Mouse (Mus musculus) neural tube, embryonic 14.5 days (tissue): ENCODE results near the gene Cdc34b. TPM values are rescaled to one million over a fixed set of nuclear protein-coding genes. Genes with fewer than 3 reads are reported as not detected.
"Not testable (repeated sequence)": the region's sequence is repeated elsewhere in the genome, so short reads cannot be mapped to it uniquely, and the experiment has no call there.

Source experiments
- ATAC-seq: fragments of 200-750 bp; cut with Nextera tagmentation; 2 replicates; pipeline ENCODE4 v1.8.0; 2017; ENCODE audit warnings: low read depth, mild to moderate bottlenecking, moderate TSS enrichment, moderate library complexity
- H3K27ac ChIP-seq: fragments of 300-500 bp; sonication (generic); 2 replicates; pipeline ENCODE4 v1.5.1; 2014; ENCODE audit warnings: low read depth, mild to moderate bottlenecking, control low read depth, low read length, moderate library complexity, mixed read lengths
- H3K27me3 ChIP-seq: fragments of 300-500 bp; sonication (generic); 2 replicates; pipeline ENCODE4 v1.6.1; 2014; ENCODE audit warnings: low read length; ENCODE audit not compliant: control insufficient read depth, insufficient read depth
- H3K36me3 ChIP-seq: fragments of 300-500 bp; sonication (generic); 2 replicates; pipeline ENCODE4 v1.6.1; 2014; ENCODE audit warnings: low read length, mixed read lengths; ENCODE audit not compliant: control insufficient read depth, insufficient read depth
- H3K4me1 ChIP-seq: fragments of 300-500 bp; sonication (generic); 2 replicates; pipeline ENCODE4 v1.6.1; 2014; ENCODE audit warnings: low read length; ENCODE audit not compliant: control insufficient read depth, insufficient read depth
- H3K4me2 ChIP-seq: fragments of 300-500 bp; sonication (generic); 2 replicates; pipeline ENCODE4 v1.6.1; 2014; ENCODE audit warnings: mild to moderate bottlenecking, low read depth, low read length, control low read depth
- H3K4me3 ChIP-seq: fragments of 300-500 bp; sonication (generic); 2 replicates; pipeline ENCODE4 v1.5.1; 2014; ENCODE audit warnings: low read depth, low read length, control low read depth, mixed read lengths
- H3K9ac ChIP-seq: fragments of 300-500 bp; sonication (generic); replicated peaks from 2 replicates; pipeline ENCODE4 v1.6.1; 2014; ENCODE audit warnings: low read depth, mild to moderate bottlenecking, control low read depth, low read length, mixed read lengths
- H3K9me3 ChIP-seq: fragments of 300-500 bp; sonication (generic); 2 replicates; pipeline ENCODE4 v1.6.1; 2016; ENCODE audit warnings: low read length; ENCODE audit not compliant: control insufficient read depth
- WGBS: fragments of 180-500 bp; shearing (Covaris S2); extraction: QIAGEN DNeasy Blood & Tissue Kit; methylation state at CpG from one replicate; pipeline ENCODE4 v1.1.7; 2014; 5-methylcytosine and 5-hydroxymethylcytosine counted together
- polyA plus RNA-seq: library from polyadenylated mRNA; unstranded; fragments of >200 nt; fragmentation: Nextera tagmentation; extraction: Ambion mirVana; gene quantifications from 2 replicates; pipeline ENCODE4 v1.2.1, GENCODE M21; 2014

Cdc34b gene
- not detected in 2 replicates for polyA plus RNA-seq

GRCm38 (mm10) chr11:94741732-94742272 is at the start of gene Cdc34b:
Gene Cdc34b (plus strand): TSS chr11:94741782.
- 80% methylated on average over 27 of the region's 29 CpGs for WGBS
- ATAC-seq, result no peak
- no peaks in the 10 kb centered on the region for H3K9me3 ChIP-seq
- no peaks in the 10 kb centered on the region for H3K4me1 ChIP-seq
- H3K27ac ChIP-seq, result no peak within 1 kb of the TSS
- no peak within 1 kb of the TSS for H3K4me2 ChIP-seq
- H3K36me3 ChIP-seq, result no peaks in the 10 kb centered on the region
- H3K27me3 ChIP-seq, result no peaks in the 10 kb centered on the region
- no peak within 1 kb of the TSS for H3K9ac ChIP-seq
- no peak within 1 kb of the TSS for H3K4me3 ChIP-seq

GRCm38 (mm10) chr11:94692502-94692901 is 49.1 kb upstream of the Cdc34b start:
- not testable (repeated sequence) for H3K4me2 ChIP-seq, H3K36me3 ChIP-seq, H3K9me3 ChIP-seq, H3K4me1 ChIP-seq, H3K27me3 ChIP-seq, H3K4me3 ChIP-seq, H3K27ac ChIP-seq, ATAC-seq, H3K9ac ChIP-seq

GRCm38 (mm10) chr11:94695508-94695907 is 46.1 kb upstream of the Cdc34b start:
- H3K27me3 ChIP-seq, result no peaks in the 10 kb centered on the region
- H3K36me3 ChIP-seq, result no peaks in the 10 kb centered on the region
- no peak overlapping the region for H3K27ac ChIP-seq
- no peaks in the 10 kb centered on the region for H3K4me1 ChIP-seq
- no peaks in the 10 kb centered on the region for H3K9me3 ChIP-seq
- WGBS, result 87% methylated on average over 6 of the region's 6 CpGs
- H3K4me2 ChIP-seq, result no peak overlapping the region
- H3K4me3 ChIP-seq, result no peak overlapping the region
- ATAC-seq, result no peak
- H3K9ac ChIP-seq, result no peak overlapping the region

GRCm38 (mm10) chr11:94697140-94697539 is 44.4 kb upstream of the Cdc34b start:
- no peak for ATAC-seq
- WGBS, result 91% methylated on average over 2 of the region's 2 CpGs

GRCm38 (mm10) chr11:94697703-94698464 is 43.7 kb upstream of the Cdc34b start:
- Histone ChIP-seq H3K9ac (no peak overlapping the region), H3K4me1 (0 out of 2 replicates have a peak, but pooled peaks cover 4% of the 10 kb centered on the region), H3K4me2 (no peak overlapping the region), H3K27me3 (no peaks in the 10 kb centered on the region), H3K9me3 (no peaks in the 10 kb centered on the region), H3K27ac (no peak overlapping the region), H3K36me3 (no peaks in the 10 kb centered on the region), H3K4me3 (no peak overlapping the region)
- no peak for ATAC-seq
- 50% methylated on average over 13 of the region's 13 CpGs for WGBS

More at GRCm38 (mm10) chr11:94697140-94697539, 44.4 kb upstream of the Cdc34b start:
- H3K27me3 ChIP-seq, result no peaks in the 10 kb centered on the region
- no peaks in the 10 kb centered on the region for H3K36me3 ChIP-seq
- 0 out of 2 replicates have a peak, but pooled peaks cover 4% of the 10 kb centered on the region for H3K4me1 ChIP-seq
- H3K4me3 ChIP-seq, result no peak overlapping the region
- H3K4me2 ChIP-seq, result no peak overlapping the region
- no peaks in the 10 kb centered on the region for H3K9me3 ChIP-seq
- H3K27ac ChIP-seq, result no peak overlapping the region
- no peak overlapping the region for H3K9ac ChIP-seq

- no peak overlapping the region for H3K9ac ChIP-seq
- 100% methylated on average over 3 of the region's 3 CpGs for whole genome bisulfite sequencing
- H3K36me3 ChIP-seq, result no peaks in the 10 kb centered on the region
- H3K4me1 ChIP-seq, result 0 out of 2 replicates have a peak, but pooled peaks cover 4% of the 10 kb centered on the region
- H3K9me3 ChIP-seq, result no peaks in the 10 kb centered on the region
- H3K27ac ChIP-seq, result no peak overlapping the region
- no peak for ATAC-seq
- H3K27me3 ChIP-seq, result no peaks in the 10 kb centered on the region
- no peak overlapping the region for H3K4me3 ChIP-seq
- H3K4me2 ChIP-seq, result no peak overlapping the region
Measured at GRCm38 (mm10) chr11:94699399-94699798, 42.2 kb upstream of the Cdc34b start.

GRCm38 (mm10) chr11:94701401-94702215 is 40.0 kb upstream of the Cdc34b start:
- Histone ChIP-seq H3K4me2 (peak overlapping the region; percentile 1; the same call in 1 of the 2 replicates), H3K9ac (no peak overlapping the region), H3K4me3 (no peak overlapping the region), H3K27ac (no peak overlapping the region), H3K9me3 (no peaks in the 10 kb centered on the region), H3K4me1 (0 out of 2 replicates have a peak, but pooled peaks cover 4% of the 10 kb centered on the region), H3K36me3 (no peaks in the 10 kb centered on the region), H3K27me3 (no peaks in the 10 kb centered on the region)
- ATAC-seq, result no peak
- WGBS, result 46% methylated on average over 27 of the region's 27 CpGs

GRCm38 (mm10) chr11:94702216-94702610 is 39.4 kb upstream of the Cdc34b start:
- no peak for ATAC-seq
- Histone ChIP-seq H3K9me3 (no peaks in the 10 kb centered on the region), H3K27me3 (no peaks in the 10 kb centered on the region), H3K27ac (no peak overlapping the region), H3K9ac (no peak overlapping the region), H3K4me3 (no peak overlapping the region), H3K4me1 (0 out of 2 replicates have a peak, but pooled peaks cover 4% of the 10 kb centered on the region), H3K4me2 (no peak overlapping the region), H3K36me3 (no peaks in the 10 kb centered on the region)
- 46% methylated on average over 3 of the region's 3 CpGs for WGBS
